Mouse (Mus musculus): ENCODE results near the gene Dab2. TPM values are rescaled to one million over a fixed set of nuclear protein-coding genes. Genes with fewer than 3 reads are reported as not detected.

The Dab2 gene
- polyA plus RNA-seq, 1 experiment from 2014 or later, result 57.4 TPM

DNA sequence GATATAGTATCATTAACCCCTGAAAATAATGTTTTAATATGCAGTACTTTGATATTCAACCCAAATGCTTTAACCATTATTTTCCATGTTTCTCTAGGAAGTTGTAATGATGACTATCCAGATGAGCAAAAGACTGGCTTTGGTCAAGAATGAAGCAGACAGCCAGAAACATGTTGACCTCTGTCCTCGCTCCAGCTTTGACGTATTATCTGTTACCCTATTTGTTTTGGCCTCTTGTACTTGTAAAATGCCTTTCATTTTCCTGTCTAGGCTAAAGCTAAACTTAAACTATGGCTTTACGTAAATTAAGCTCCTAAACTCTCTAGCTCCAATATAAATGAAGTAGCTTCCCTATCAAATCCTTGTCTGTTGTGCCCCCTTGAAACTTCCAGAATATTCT lies 139.1 kb downstream of the Dab2 start:
- Histone ChIP-seq H3K36me3 (ENCODE audit: control insufficient read depth, insufficient read depth, low read length) (no peaks in the 10 kb centered on the region), H3K9me3 (ENCODE audit: control insufficient read depth, low read length) (no peaks in the 10 kb centered on the region), H3K27ac (replicated peaks; ENCODE audit: low read depth, low read length) (no peak overlapping the region), H3K4me2 (ENCODE audit: low read depth, severe bottlenecking) (no peak overlapping the region), H3K4me1 (ENCODE audit: control insufficient read depth, insufficient read depth, low read length) (no peaks in the 10 kb centered on the region), H3K9ac (ENCODE audit: low read length) (no peak overlapping the region), H3K4me3 (ENCODE audit: low read depth, low read length) (no peak overlapping the region), H3K27me3 (ENCODE audit: control insufficient read depth, insufficient read depth, low read length) (no peaks in the 10 kb centered on the region)
- ATAC-seq (ENCODE audit: insufficient number of reproducible peaks, low FRiP score, low TSS enrichment, low read depth) (no peak), DNase-seq (ENCODE audit: low spot score) (no peak)
- WGBS, result 89% methylated on average over 3 of the region's 3 CpGs

DNA sequence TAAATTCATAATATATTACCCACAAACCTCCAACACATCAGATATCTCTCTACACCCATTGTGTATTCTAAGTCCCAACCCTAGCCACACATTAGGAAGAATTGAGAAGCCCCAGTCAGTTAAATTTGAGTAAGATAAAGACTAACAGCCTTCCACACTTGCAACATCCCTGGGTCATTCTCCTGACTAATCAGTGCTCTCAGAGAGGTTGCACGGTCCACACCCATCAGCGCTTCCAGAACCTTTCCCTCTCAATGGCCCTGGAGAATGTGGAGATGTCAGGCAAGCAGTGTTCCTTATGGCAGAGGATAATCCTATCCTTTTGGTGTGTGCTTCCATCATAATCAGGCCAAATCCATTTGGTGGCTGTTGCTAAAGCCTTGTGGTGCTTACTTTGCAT lies 144.9 kb downstream of the Dab2 start:
- H3K27ac ChIP-seq (replicated peaks; ENCODE audit: low read depth, low read length), result no peak overlapping the region
- H3K36me3 ChIP-seq (ENCODE audit: control insufficient read depth, insufficient read depth, low read length), result no peaks in the 10 kb centered on the region
- H3K27me3 ChIP-seq (ENCODE audit: control insufficient read depth, insufficient read depth, low read length), result no peaks in the 10 kb centered on the region
- H3K4me1 ChIP-seq (ENCODE audit: control insufficient read depth, insufficient read depth, low read length), result no peaks in the 10 kb centered on the region
- H3K4me3 ChIP-seq (ENCODE audit: low read depth, low read length), result no peak overlapping the region
- H3K4me2 ChIP-seq (ENCODE audit: low read depth, severe bottlenecking), result no peak overlapping the region
- no peak for ATAC-seq (ENCODE audit: insufficient number of reproducible peaks, low FRiP score, low TSS enrichment, low read depth)
- no peak for DNase-seq (ENCODE audit: low spot score)
- no peaks in the 10 kb centered on the region for H3K9me3 ChIP-seq (ENCODE audit: control insufficient read depth, low read length)
- no peak overlapping the region for H3K9ac ChIP-seq (ENCODE audit: low read length)
- 92% methylated on average over 2 of the region's 2 CpGs for WGBS

DNA sequence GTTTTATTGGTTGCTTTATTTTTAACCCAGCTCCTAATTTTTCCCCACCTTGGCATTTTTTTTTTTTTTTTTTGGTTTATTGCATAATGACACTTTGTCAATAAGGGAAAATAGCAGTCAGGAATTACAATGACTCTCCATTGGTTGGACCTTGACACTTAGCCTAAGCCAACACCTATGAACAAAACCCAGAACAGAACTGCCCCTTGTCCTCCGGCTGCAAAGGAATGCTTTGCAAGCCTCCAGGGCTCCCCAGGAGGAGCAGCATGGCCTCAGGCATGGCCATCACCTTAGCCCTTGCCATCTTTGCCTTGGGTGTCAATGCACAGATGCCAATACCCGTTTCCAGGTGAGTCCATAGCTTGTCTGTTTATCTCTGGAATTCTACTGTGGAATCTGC lies 145.5 kb downstream of the Dab2 start, which contains the start of gene C9:
TSS of gene C9 (plus strand) at position 193 of the 400 bp plus-strand sequence.
- Histone ChIP-seq H3K9me3 (ENCODE audit: control insufficient read depth, low read length) (no peaks in the 10 kb centered on the region), H3K9ac (ENCODE audit: low read length) (no peak within 1 kb of the TSS), H3K4me2 (ENCODE audit: low read depth, severe bottlenecking) (no peak within 1 kb of the TSS), H3K36me3 (ENCODE audit: control insufficient read depth, insufficient read depth, low read length) (no peaks in the 10 kb centered on the region), H3K27ac (replicated peaks; ENCODE audit: low read depth, low read length) (no peak within 1 kb of the TSS), H3K4me1 (ENCODE audit: control insufficient read depth, insufficient read depth, low read length) (no peaks in the 10 kb centered on the region), H3K27me3 (ENCODE audit: control insufficient read depth, insufficient read depth, low read length) (no peaks in the 10 kb centered on the region), H3K4me3 (ENCODE audit: low read depth, low read length) (no peak within 1 kb of the TSS)
- 79% methylated on average over 2 of the region's 2 CpGs for WGBS
- ATAC-seq (ENCODE audit: insufficient number of reproducible peaks, low FRiP score, low TSS enrichment, low read depth), result no peak
- no peak for DNase-seq (ENCODE audit: low spot score)

DNA sequence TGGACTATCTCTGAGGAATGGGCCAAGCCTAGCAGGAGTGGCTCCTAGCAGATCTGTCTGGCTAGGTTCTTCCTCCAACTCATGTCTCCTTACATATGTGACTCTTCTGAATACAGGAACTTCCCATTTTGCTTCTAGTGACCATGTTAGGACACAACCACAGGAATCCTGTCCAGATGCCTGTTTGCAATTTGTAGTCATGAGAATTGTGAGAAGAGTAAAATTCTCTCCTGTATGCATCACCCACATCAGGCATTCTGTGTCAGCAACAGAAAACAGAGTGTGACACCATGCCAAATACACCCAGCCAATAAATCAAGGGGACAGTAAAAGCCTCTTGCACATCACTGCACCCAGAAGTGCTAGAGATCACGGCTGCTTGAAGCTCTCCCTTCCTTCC lies 146.6 kb downstream of the Dab2 start:
- H3K9me3 ChIP-seq (ENCODE audit: control insufficient read depth, low read length), result no peaks in the 10 kb centered on the region
- H3K27ac ChIP-seq (replicated peaks; ENCODE audit: low read depth, low read length), result no peak overlapping the region
- ATAC-seq (ENCODE audit: insufficient number of reproducible peaks, low FRiP score, low TSS enrichment, low read depth), result no peak
- DNase-seq (ENCODE audit: low spot score), result no peak
- H3K9ac ChIP-seq (ENCODE audit: low read length), result no peak overlapping the region
- H3K36me3 ChIP-seq (ENCODE audit: control insufficient read depth, insufficient read depth, low read length), result no peaks in the 10 kb centered on the region
- no peak overlapping the region for H3K4me3 ChIP-seq (ENCODE audit: low read depth, low read length)
- H3K4me1 ChIP-seq (ENCODE audit: control insufficient read depth, insufficient read depth, low read length), result no peaks in the 10 kb centered on the region
- no peaks in the 10 kb centered on the region for H3K27me3 ChIP-seq (ENCODE audit: control insufficient read depth, insufficient read depth, low read length)
- no peak overlapping the region for H3K4me2 ChIP-seq (ENCODE audit: low read depth, severe bottlenecking)
- 60% methylated on average over 1 of the region's 1 CpGs for WGBS

DNA sequence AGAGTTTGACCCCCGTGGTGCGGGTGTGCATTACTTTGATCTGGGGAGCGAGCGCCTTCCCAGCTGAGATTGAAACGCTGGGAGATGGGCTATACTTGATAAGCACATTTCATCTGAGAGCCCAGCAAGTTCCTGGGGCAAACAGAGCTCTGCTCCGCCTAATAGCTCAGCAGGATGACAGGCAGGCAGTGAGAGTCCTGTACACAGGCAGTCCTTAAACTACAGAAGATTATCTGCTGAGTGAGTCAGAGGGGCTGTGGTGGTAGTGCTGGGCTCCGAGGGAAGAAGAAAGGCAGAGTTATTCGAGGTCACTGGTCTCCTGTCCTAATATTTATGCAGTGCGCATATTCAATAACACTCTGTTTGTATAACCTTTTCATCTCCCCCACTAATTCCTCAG lies 149.3 kb downstream of the Dab2 start:
- Histone ChIP-seq H3K4me1 (ENCODE audit: control insufficient read depth, insufficient read depth, low read length) (no peaks in the 10 kb centered on the region), H3K4me3 (ENCODE audit: low read depth, low read length) (no peak overlapping the region), H3K27me3 (ENCODE audit: control insufficient read depth, insufficient read depth, low read length) (no peaks in the 10 kb centered on the region), H3K4me2 (ENCODE audit: low read depth, severe bottlenecking) (no peak overlapping the region), H3K9ac (ENCODE audit: low read length) (no peak overlapping the region), H3K9me3 (ENCODE audit: control insufficient read depth, low read length) (no peaks in the 10 kb centered on the region), H3K36me3 (ENCODE audit: control insufficient read depth, insufficient read depth, low read length) (no peaks in the 10 kb centered on the region), H3K27ac (replicated peaks; ENCODE audit: low read depth, low read length) (no peak overlapping the region)
- DNase-seq (ENCODE audit: low spot score) (no peak), ATAC-seq (ENCODE audit: insufficient number of reproducible peaks, low FRiP score, low TSS enrichment, low read depth) (no peak)
- 48% methylated on average over 9 of the region's 9 CpGs for WGBS

DNA sequence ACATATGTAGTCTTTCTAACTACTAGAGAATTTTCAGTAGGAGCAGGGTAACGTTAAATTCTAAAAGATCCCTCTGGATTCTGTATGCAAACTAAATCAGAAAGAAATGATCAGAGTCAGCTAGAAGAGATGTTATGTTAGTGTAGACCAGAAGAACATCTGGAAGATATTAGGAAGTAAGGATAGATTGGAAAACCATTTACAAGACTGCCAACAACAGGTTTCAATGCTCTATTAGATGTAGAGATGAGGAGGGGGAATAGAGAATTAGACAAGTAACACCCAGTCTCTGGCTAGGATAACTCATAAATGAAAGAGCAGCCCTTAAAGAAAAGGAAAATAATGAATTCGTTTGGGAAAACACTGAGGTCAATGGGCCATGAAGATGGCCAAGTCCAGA lies 154.9 kb downstream of the Dab2 start:
- WGBS, result 74% methylated on average over 2 of the region's 2 CpGs

DNA sequence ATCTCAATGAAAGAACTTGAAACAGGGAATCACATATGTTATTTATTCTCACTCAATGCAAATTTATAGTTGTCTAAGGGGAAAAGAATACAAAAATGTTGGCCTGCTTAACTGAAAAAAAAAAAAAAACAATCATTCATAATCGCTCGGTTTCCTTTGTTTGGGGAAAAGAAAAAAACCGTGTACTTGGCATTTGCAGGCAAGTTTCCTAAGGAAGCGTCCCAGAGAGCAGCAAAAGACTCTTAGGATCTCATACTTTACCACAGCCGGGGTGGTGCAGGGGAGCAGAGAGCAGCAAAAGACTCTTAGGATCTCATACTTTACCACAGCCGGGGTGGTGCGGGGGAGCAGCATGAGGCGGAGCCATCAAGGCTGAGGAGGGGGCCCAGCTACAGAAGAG lies 161.8 kb downstream of the Dab2 start:
- Histone ChIP-seq H3K27me3 (ENCODE audit: control insufficient read depth, insufficient read depth, low read length) (no peaks in the 10 kb centered on the region), H3K9me3 (ENCODE audit: control insufficient read depth, low read length) (no peaks in the 10 kb centered on the region), H3K4me2 (ENCODE audit: low read depth, severe bottlenecking) (no peak overlapping the region), H3K9ac (ENCODE audit: low read length) (no peak overlapping the region), H3K4me3 (ENCODE audit: low read depth, low read length) (no peak overlapping the region), H3K4me1 (ENCODE audit: control insufficient read depth, insufficient read depth, low read length) (no peaks in the 10 kb centered on the region), H3K27ac (replicated peaks; ENCODE audit: low read depth, low read length) (no peak overlapping the region), H3K36me3 (ENCODE audit: control insufficient read depth, insufficient read depth, low read length) (no peaks in the 10 kb centered on the region)
- WGBS, result 78% methylated on average over 8 of the region's 8 CpGs
- ATAC-seq (ENCODE audit: insufficient number of reproducible peaks, low FRiP score, low TSS enrichment, low read depth) (no peak), DNase-seq (ENCODE audit: low spot score) (no peak)

More for the DNA sequence above, 154.9 kb downstream of the Dab2 start:
- DNase-seq (ENCODE audit: low spot score) (no peak), ATAC-seq (ENCODE audit: insufficient number of reproducible peaks, low FRiP score, low TSS enrichment, low read depth) (no peak)
- Histone ChIP-seq H3K9ac (ENCODE audit: low read length) (no peak overlapping the region), H3K36me3 (ENCODE audit: control insufficient read depth, insufficient read depth, low read length) (no peaks in the 10 kb centered on the region), H3K4me2 (ENCODE audit: low read depth, severe bottlenecking) (no peak overlapping the region), H3K4me3 (ENCODE audit: low read depth, low read length) (no peak overlapping the region), H3K4me1 (ENCODE audit: control insufficient read depth, insufficient read depth, low read length) (no peaks in the 10 kb centered on the region), H3K27me3 (ENCODE audit: control insufficient read depth, insufficient read depth, low read length) (no peaks in the 10 kb centered on the region), H3K9me3 (ENCODE audit: control insufficient read depth, low read length) (no peaks in the 10 kb centered on the region), H3K27ac (replicated peaks; ENCODE audit: low read depth, low read length) (no peak overlapping the region)

DNA sequence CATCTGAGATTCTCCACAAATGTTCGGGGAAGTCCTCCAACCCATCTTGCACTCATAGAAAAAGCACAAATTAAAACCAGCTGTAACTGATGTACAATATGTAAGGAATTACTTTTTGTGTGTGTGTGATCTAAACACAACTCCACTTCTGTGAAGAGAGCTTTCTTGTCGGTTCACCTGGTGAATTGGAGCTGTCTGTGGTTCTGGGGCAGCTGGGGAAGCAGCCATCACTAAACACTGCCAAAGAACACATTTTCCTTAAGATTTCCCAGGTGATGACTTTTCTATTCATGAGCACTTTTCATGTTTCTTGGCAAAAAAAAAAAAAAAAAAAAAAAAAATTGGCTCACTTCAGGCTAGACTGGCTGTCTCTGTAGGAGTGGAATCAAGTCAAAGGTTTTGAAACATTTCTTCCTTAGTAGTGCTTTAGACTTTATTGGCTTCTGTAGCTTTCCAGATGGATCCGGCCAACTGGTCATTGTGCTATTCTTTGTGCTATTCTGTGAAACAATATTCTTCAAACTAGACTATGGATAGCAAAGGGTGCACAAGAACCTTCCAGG lies 163.9 kb downstream of the Dab2 start:
- Histone ChIP-seq H3K4me1 (ENCODE audit: control insufficient read depth, insufficient read depth, low read length) (no peaks in the 10 kb centered on the region), H3K36me3 (ENCODE audit: control insufficient read depth, insufficient read depth, low read length) (no peaks in the 10 kb centered on the region), H3K9me3 (ENCODE audit: control insufficient read depth, low read length) (no peaks in the 10 kb centered on the region), H3K9ac (ENCODE audit: low read length) (no peak overlapping the region), H3K27ac (replicated peaks; ENCODE audit: low read depth, low read length) (no peak overlapping the region), H3K27me3 (ENCODE audit: control insufficient read depth, insufficient read depth, low read length) (no peaks in the 10 kb centered on the region), H3K4me3 (ENCODE audit: low read depth, low read length) (no peak overlapping the region), H3K4me2 (ENCODE audit: low read depth, severe bottlenecking) (no peak overlapping the region)
- WGBS, result 60% methylated on average over 3 of the region's 3 CpGs
- no peak for DNase-seq (ENCODE audit: low spot score)
- no peak for ATAC-seq (ENCODE audit: insufficient number of reproducible peaks, low FRiP score, low TSS enrichment, low read depth)

DNA sequence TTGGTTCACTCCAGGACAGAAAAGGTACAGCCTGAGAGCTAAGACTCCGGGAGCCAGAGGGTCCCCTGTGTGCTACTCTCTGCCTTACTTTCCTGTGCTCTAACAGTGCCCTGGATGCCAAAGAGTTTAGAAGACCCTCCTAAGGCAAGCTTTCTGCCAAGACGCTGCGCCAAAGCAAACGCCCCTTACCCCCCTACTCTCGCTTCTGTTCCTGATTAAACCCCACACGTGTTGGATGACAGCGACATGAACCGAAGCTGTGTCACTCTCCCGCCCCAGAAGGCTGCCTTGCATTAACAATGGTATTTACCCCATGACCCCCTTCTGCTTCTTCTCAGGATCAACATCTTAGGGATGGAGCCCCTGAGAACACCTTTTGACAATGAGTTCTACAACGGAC lies 167.4 kb downstream of the Dab2 start:
- 43% methylated on average over 10 of the region's 10 CpGs for WGBS
- Histone ChIP-seq H3K4me1 (ENCODE audit: control insufficient read depth, insufficient read depth, low read length) (no peaks in the 10 kb centered on the region), H3K9me3 (ENCODE audit: control insufficient read depth, low read length) (no peaks in the 10 kb centered on the region), H3K36me3 (ENCODE audit: control insufficient read depth, insufficient read depth, low read length) (no peaks in the 10 kb centered on the region), H3K4me3 (ENCODE audit: low read depth, low read length) (no peak overlapping the region), H3K27me3 (ENCODE audit: control insufficient read depth, insufficient read depth, low read length) (no peaks in the 10 kb centered on the region), H3K9ac (ENCODE audit: low read length) (no peak overlapping the region), H3K27ac (replicated peaks; ENCODE audit: low read depth, low read length) (no peak overlapping the region), H3K4me2 (ENCODE audit: low read depth, severe bottlenecking) (no peak overlapping the region)
- ATAC-seq (ENCODE audit: insufficient number of reproducible peaks, low FRiP score, low TSS enrichment, low read depth) (no peak), DNase-seq (ENCODE audit: low spot score) (no peak)

Data from limb, embryonic 11.5 days (tissue).